Mouse (Mus musculus): ENCODE measurements around the gene Myl4. TPM values are rescaled to one million over a fixed set of nuclear protein-coding genes. Genes with fewer than 3 reads are reported as not detected.
"Not testable (repeated sequence)": the region's sequence is repeated elsewhere in the genome, so short reads cannot be mapped to it uniquely, and the experiment has no call there.

Gene Myl4
- total RNA-seq (2015; ENCODE audit: low replicate concordance) (not detected in 2 replicates), total RNA-seq (2017; ENCODE audit: low replicate concordance) (not detected in 2 replicates)

GRCm38 (mm10) chr11:104550406-104550974 lies at the start of gene Myl4, which contains the start of gene Cdc27:
Gene Myl4, plus strand, starts transcription at chr11:104550663.
Gene Cdc27, minus strand, starts transcription at chr11:104550620.
- peak; percentile 92 for ATAC-seq (replicated peaks; ENCODE audit: low FRiP score, poor library complexity, severe bottlenecking)

GRCm38 (mm10) chr11:104508455-104508854 lies 42.0 kb upstream of the Myl4 start:
- no peak for ATAC-seq (replicated peaks; ENCODE audit: low FRiP score, poor library complexity, severe bottlenecking)

DNA sequence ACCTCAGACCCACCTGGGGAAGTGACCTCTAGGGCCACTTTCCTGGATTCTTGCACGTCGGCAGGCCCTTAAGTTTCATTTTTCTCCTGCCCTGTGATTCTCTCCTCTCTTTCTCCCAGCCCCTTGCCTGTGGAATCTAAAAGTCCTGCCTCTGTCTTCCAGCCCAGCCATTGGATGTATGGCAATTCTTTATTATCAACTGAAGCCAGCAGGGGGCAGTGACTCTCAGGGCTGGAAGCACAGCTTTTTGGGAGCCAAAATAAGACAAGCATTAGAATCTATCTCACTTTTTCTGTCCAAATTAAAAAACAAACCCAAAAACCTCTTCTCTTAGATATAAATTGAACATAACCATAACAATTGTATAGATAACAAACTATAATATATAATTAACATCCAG lies 39.9 kb upstream of the Myl4 start:
- 0 out of 2 replicates have a peak, but pooled peaks have one; percentile 57 for ATAC-seq (replicated peaks; ENCODE audit: low FRiP score, poor library complexity, severe bottlenecking)

GRCm38 (mm10) chr11:104512436-104512835 lies 38.0 kb upstream of the Myl4 start:
- ATAC-seq (replicated peaks; ENCODE audit: low FRiP score, poor library complexity, severe bottlenecking): no peak

- no peak for ATAC-seq (replicated peaks; ENCODE audit: low FRiP score, poor library complexity, severe bottlenecking)
These were observed 24.5 kb upstream of the Myl4 start for GRCm38 (mm10) chr11:104525935-104526334.

GRCm38 (mm10) chr11:104536843-104537242 lies 13.6 kb upstream of the Myl4 start:
- no peak for ATAC-seq (replicated peaks; ENCODE audit: low FRiP score, poor library complexity, severe bottlenecking)

DNA sequence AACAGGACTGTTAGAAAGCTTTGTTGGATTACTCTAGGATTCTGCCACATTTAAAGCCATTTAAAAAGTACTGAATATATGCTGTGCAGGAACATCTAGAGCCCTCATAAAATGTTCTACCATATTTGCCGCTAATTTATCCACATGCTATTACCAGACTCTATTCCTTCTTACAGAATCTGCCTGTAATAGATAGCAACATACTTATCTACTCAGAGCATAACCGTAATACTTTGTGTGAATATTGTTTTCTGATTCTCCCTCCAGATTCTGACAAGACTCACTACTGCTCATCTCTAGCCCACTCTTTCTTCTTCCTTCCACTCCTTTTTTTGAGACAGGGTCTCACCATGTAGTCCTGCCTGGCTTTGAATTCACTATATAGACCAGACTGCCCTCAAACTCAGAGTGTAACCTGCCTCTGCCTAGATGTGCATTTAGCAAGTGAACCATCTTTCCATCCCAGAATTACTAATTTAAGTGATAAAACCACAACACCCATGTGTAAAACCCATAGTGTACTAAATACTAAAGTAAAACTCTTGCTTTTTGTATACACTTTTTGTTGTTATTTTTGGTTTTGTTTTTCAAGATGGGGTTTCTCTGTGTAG lies 12.4 kb upstream of the Myl4 start:
- ATAC-seq (replicated peaks; ENCODE audit: low FRiP score, poor library complexity, severe bottlenecking): no peak

DNA sequence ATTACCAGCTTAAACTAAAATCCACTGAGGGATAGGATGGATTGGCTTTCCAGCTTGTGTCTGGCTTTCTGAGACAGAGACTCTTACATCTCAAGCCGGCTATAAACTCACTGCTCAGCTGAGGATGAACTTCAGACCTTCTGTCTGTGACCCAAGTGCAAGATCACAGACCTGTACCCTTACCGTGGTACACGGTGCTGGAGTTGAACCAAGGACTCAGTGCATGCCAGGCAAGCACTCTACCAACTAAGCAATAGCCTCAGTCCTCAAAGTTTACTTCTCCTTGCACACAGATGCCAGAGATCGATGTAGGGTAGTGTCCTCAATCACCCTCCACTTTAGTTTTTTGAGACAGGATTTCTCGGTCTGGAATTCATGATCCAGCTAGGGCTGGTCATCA lies 10.7 kb upstream of the Myl4 start:
- no peak for ATAC-seq (replicated peaks; ENCODE audit: low FRiP score, poor library complexity, severe bottlenecking)

- ATAC-seq (replicated peaks; ENCODE audit: low FRiP score, poor library complexity, severe bottlenecking): not testable (repeated sequence)
These were observed 7.1 kb upstream of the Myl4 start for GRCm38 (mm10) chr11:104543337-104543736.

DNA sequence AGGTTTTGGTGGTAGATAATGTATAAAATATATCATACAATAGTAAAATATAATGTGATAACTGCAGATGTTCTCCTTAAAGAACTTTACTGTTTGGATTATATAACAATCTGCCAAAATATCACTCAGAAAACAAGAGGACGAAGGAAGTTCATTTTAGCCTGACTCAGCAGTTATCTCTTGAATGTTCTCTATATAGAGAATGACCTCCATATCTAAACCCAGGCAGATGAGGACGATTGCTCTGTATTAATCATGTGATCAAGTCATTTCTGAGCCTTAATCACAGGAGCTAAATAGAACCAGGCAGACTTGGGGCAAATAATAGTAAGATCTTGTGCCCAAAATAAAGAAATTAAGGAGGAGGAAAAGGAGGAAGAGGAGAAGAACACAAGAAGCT lies 6.0 kb upstream of the Myl4 start:
- no peak for ATAC-seq (replicated peaks; ENCODE audit: low FRiP score, poor library complexity, severe bottlenecking)

DNA sequence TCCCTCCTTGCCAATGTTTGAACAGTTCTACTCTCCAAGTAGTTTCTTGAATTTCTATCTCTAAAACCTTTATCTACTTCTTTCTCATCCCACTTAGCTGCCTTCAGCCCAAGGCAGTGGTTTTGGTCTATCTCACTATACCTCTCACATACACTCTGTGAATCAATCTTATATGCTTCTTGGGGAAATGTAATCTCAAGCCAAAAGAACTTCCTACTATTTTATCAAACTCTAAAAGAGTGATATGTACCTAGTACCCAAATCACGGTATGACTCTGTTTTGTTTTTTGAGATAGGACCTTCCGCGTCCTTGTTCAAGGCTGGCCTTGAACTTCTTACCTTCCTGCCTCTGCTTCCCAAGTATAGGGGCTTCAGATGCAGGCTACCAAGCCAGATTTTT lies 3.0 kb upstream of the Myl4 start:
- ATAC-seq (replicated peaks; ENCODE audit: low FRiP score, poor library complexity, severe bottlenecking): no peak

- ATAC-seq (replicated peaks; ENCODE audit: low FRiP score, poor library complexity, severe bottlenecking): peak; percentile 71
These were observed 741 bp upstream of the Myl4 start for GRCm38 (mm10) chr11:104549438-104550405.

DNA sequence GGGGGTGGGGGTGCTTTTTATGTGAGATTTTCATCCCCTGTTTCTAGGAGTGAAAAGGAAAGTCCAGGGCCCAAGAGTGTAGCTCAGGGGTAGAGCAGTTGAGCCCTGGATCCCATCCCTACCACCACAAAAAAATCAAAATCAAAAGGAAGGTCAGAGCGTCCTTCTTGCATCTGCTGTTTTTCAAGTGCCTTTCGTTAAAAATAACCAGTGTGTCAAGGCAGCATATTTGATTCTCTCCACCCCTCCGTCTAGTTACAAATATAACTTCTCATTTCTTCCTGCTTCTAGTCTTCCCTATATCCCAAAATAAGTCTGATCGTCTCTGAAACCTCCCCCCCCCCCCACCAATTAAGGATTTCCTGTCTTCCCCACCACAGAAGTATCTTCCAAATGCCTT lies 7.6 kb downstream of the Myl4 start:
- no peak for ATAC-seq (replicated peaks; ENCODE audit: low FRiP score, poor library complexity, severe bottlenecking)

- no peak for ATAC-seq (replicated peaks; ENCODE audit: low FRiP score, poor library complexity, severe bottlenecking)
These were observed 8.4 kb downstream of the Myl4 start for GRCm38 (mm10) chr11:104558651-104559403.

DNA sequence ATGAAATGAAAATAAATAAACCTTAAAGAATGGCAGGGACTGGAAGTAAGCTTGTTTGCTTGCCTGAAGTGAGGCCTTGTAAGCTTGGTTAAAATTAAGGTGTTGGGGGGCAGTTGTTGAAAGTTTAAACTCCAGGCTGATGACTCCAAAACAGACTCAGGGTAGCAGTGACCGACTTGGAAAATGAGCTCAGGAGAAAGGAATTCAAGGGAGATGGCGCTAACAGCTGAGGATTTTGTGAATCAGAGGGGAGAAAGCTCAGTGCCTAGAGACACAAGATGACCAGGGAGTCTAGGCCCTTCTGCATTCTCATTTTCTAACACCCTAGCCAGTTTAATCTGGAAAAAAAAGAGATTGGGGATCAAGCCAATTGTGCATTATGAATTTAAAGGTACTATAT lies 10.5 kb downstream of the Myl4 start:
- no peak for ATAC-seq (replicated peaks; ENCODE audit: low FRiP score, poor library complexity, severe bottlenecking)

- ATAC-seq (replicated peaks; ENCODE audit: low FRiP score, poor library complexity, severe bottlenecking): no peak
These were observed 13.0 kb downstream of the Myl4 start for GRCm38 (mm10) chr11:104563496-104563895.

GRCm38 (mm10) chr11:104565172-104565571 lies 14.7 kb downstream of the Myl4 start:
- no peak for ATAC-seq (replicated peaks; ENCODE audit: low FRiP score, poor library complexity, severe bottlenecking)

GRCm38 (mm10) chr11:104566097-104566496 lies 15.6 kb downstream of the Myl4 start:
- ATAC-seq (replicated peaks; ENCODE audit: low FRiP score, poor library complexity, severe bottlenecking): no peak

DNA sequence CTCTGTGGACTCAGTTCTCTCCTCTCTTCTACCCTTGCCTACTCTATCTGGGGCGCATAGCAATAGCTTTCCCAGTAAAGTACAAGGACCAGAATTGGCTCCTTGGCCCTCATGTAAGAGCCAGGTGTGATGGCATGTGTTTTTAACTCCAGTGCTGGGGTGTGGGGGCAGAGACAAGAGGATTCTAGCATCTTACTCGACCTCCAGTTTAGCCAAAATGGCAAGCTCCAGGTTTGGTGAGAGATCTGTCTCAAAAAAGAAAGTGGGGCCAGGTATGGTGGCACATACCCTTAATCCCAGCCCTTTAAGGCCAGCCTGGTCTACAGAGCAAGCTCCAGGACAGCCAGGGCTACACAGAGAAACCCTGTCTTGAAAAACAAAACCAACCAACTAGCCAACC lies 16.3 kb downstream of the Myl4 start:
- no peak for ATAC-seq (replicated peaks; ENCODE audit: low FRiP score, poor library complexity, severe bottlenecking)

DNA sequence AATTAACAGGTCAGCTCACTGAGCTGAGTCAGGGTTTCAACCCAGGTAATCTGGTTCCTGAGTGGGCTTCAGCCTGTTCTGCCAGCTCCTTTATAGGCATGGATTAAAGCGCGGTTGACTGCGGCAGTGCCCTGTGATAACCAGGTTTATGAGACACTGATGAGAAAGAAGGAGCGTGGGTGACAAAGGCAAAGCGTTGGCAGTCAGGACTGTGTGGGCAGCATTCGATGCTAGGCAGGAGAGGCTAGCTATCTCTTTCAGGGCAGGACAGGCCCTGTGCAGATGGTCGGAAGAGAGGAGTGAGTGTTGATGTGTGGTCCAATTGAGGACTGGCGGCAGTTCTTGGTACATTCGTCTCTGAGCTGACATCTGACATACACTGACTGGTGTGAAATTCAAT lies 17.3 kb downstream of the Myl4 start:
- no peak for ATAC-seq (replicated peaks; ENCODE audit: low FRiP score, poor library complexity, severe bottlenecking)
